Mouse (Mus musculus) embryonic facial prominence, embryonic 11.5 days (tissue): ENCODE measurements at regions not wholly inside any gene's neighbourhood (a gene's known extent, or its start where the extent isn't known, plus 50 kb on each side); places are given as distances from the start of the nearest gene placed in this dataset.

ENCODE experiments used
- ATAC-seq: fragments of 200-750 bp; cut with Nextera tagmentation; replicated peaks from 2 replicates; pipeline ENCODE4 v1.8.0; 2017; ENCODE audit warnings: low read depth; ENCODE audit not compliant: insufficient number of reproducible peaks, low FRiP score, low TSS enrichment
- DNase-seq: peaks from one replicate; pipeline ENCODE4 v3.0.0-alpha.2; 2015; ENCODE audit warnings: low spot score
- H3K27ac ChIP-seq: fragments of 300-500 bp; sonication (generic); replicated peaks from 2 replicates; pipeline ENCODE4 v1.5.1; 2014; ENCODE audit warnings: mild to moderate bottlenecking, low read depth, low read length, control low read depth
- H3K27me3 ChIP-seq: fragments of 300-500 bp; sonication (generic); 2 replicates; pipeline ENCODE4 v1.6.1; 2014; ENCODE audit warnings: mild to moderate bottlenecking, low read length, moderate library complexity, mixed read lengths; ENCODE audit not compliant: control insufficient read depth, insufficient read depth
- H3K36me3 ChIP-seq: fragments of 300-500 bp; sonication (generic); replicated peaks from 2 replicates; pipeline ENCODE4 v1.6.1; 2014; ENCODE audit warnings: low read depth, mild to moderate bottlenecking, low read length, moderate library complexity, mixed read lengths; ENCODE audit not compliant: control insufficient read depth, insufficient read depth
- H3K4me1 ChIP-seq: fragments of 300-500 bp; sonication (generic); 2 replicates; pipeline ENCODE4 v1.6.1; 2014; ENCODE audit warnings: low read length, mixed read lengths; ENCODE audit not compliant: control insufficient read depth, insufficient read depth
- H3K4me2 ChIP-seq: fragments of 300-500 bp; sonication (generic); 2 replicates; pipeline ENCODE4 v1.6.1; 2014; ENCODE audit warnings: low read depth, mild to moderate bottlenecking, control low read depth, low read length, moderate library complexity
- H3K4me3 ChIP-seq: fragments of 300-500 bp; sonication (generic); 2 replicates; pipeline ENCODE4 v1.5.1; 2014; ENCODE audit warnings: low read depth, low read length, control low read depth
- H3K9ac ChIP-seq: fragments of 300-500 bp; sonication (generic); replicated peaks from 2 replicates; pipeline ENCODE4 v1.6.1; 2014; ENCODE audit warnings: mild to moderate bottlenecking, control low read depth, low read length
- H3K9me3 ChIP-seq: fragments of 300-500 bp; sonication (generic); replicated peaks from 2 replicates; pipeline ENCODE4 v1.6.1; 2016; ENCODE audit warnings: mild to moderate bottlenecking, low read length, inconsistent platforms, mixed read lengths; ENCODE audit not compliant: control insufficient read depth
- WGBS: fragments of 180-500 bp; shearing (Covaris S2); extraction: QIAGEN DNeasy Blood & Tissue Kit; methylation state at CpG from one replicate; pipeline ENCODE4 v1.1.7; 2014; 5-methylcytosine and 5-hydroxymethylcytosine counted together

DNA sequence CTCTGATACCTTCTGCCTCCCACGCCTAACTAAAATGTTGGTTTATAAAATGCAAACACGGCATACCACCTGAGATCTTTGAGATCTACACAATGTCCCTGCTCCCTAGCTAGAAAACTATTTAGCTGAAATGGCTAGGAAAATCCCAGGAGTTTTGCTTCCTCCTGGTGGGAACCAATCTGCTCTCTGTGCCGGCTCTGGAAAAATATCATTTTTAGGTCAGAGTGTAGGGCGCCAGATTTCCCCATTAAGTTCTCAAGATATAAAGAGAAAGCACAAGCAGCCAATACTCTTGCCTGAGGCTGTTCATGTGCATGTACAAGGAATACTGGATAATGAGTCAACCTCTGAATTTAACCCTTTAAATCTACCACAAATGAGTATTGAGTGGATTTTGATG is 301.0 kb downstream of the 9330182O14Rik start:
- H3K27me3 ChIP-seq: no peaks in the 10 kb centered on the region
- no peak overlapping the region for H3K27ac ChIP-seq
- 86% methylated on average over 4 of the region's 4 CpGs for WGBS
- no peaks in the 10 kb centered on the region for H3K4me1 ChIP-seq
- ATAC-seq: no peak
- H3K4me3 ChIP-seq: no peak overlapping the region
- no peak overlapping the region for H3K4me2 ChIP-seq
- no peak for DNase-seq
- H3K9me3 ChIP-seq: no peaks in the 10 kb centered on the region
- H3K36me3 ChIP-seq: no peaks in the 10 kb centered on the region
- no peak overlapping the region for H3K9ac ChIP-seq

DNA sequence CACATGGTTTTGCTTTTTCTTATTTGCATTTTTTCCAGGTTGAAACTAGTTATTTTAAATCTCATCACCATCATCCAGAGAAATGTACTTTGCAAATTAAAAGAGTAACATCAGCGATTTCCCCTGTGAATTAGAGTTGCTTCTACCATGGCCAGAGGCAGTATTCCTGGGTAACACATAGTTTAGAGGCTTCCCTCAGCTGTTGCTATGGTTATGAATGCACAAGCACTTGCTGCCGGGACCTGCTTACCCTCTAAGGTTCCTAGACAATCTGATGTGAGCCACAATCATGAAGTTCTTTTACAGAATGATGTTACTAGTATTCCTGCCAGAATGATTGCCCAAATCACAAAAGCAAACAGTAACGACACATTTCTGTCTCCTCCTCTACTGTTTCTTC is 302.5 kb downstream of the 9330182O14Rik start:
- no peak for ATAC-seq
- H3K36me3 ChIP-seq: no peaks in the 10 kb centered on the region
- H3K27me3 ChIP-seq: no peaks in the 10 kb centered on the region
- H3K4me2 ChIP-seq: no peak overlapping the region
- no peak overlapping the region for H3K9ac ChIP-seq
- H3K27ac ChIP-seq: no peak overlapping the region
- DNase-seq: no peak
- no peaks in the 10 kb centered on the region for H3K4me1 ChIP-seq
- no peak overlapping the region for H3K4me3 ChIP-seq
- 47% methylated on average over 3 of the region's 3 CpGs for WGBS
- no peaks in the 10 kb centered on the region for H3K9me3 ChIP-seq

DNA sequence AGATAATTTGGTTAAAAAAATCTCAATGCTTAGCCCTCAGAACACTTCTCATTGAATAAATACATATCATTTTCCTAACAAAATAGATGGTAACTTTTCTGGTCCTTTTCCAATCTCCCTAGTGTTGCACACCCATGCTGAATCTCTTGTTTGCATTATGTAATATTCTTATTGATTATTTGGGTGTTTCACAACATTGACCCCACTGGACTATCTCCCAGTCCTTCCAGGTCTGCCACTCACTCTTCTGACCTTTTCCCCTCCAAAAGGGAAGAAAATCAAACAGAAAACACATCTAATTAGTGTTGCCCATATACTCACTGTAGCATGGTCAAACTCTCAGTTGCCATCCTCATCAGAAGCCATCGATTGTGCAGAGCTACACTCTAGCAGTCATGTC is 305.7 kb downstream of the 9330182O14Rik start:
- no peaks in the 10 kb centered on the region for H3K36me3 ChIP-seq
- no peak overlapping the region for H3K4me3 ChIP-seq
- H3K9ac ChIP-seq: no peak overlapping the region
- no peak overlapping the region for H3K4me2 ChIP-seq
- DNase-seq (no peak), ATAC-seq (no peak)
- no peaks in the 10 kb centered on the region for H3K27me3 ChIP-seq
- H3K9me3 ChIP-seq: no peaks in the 10 kb centered on the region
- WGBS: 93% methylated on average over 1 of the region's 1 CpGs
- H3K4me1 ChIP-seq: no peaks in the 10 kb centered on the region
- no peak overlapping the region for H3K27ac ChIP-seq

DNA sequence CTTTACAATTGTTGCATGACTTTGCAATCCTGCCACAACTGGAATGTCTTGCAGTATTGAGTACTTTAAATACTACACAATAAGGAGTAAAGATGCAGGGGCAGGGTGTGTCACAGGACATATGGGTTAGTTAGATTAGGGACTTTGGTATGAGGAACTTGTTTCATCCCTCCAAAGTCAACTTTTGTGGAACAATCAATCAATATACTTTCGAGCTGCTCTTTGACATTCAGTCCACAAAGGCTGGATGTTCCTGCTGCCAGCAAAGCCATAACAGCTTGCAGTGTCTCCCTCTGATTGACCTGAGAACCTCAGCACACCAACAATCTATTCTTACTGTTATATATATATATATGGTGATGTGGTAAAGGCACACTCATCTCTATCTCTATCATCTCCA is 314.5 kb downstream of the 9330182O14Rik start:
- WGBS: 81% methylated on average over 1 of the region's 1 CpGs
- ATAC-seq: no peak
- Histone ChIP-seq H3K9ac (no peak overlapping the region), H3K4me3 (no peak overlapping the region), H3K36me3 (no peaks in the 10 kb centered on the region), H3K27me3 (no peaks in the 10 kb centered on the region), H3K9me3 (no peaks in the 10 kb centered on the region), H3K4me1 (no peaks in the 10 kb centered on the region), H3K27ac (no peak overlapping the region), H3K4me2 (no peak overlapping the region)
- DNase-seq: no peak

DNA sequence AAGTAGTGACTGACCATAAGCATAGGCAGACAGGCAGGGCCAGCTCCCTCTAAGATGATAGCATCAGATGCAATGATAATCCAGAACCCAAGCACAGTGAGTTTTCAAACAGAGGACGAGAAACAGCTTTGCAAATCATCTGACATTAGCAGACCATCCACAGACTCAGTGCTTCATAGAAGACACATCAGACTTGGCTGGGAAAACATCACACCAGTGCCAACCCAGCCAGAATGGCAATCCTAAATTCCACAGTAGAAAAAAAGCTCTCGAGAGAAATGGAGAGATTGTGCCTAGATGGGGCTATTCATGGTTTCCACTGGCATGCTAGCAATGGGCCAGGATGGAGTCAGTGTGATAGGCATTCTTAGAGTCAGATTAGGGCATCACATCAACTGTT is 319.1 kb downstream of the 9330182O14Rik start:
- no peaks in the 10 kb centered on the region for H3K36me3 ChIP-seq
- no peak overlapping the region for H3K4me3 ChIP-seq
- no peak overlapping the region for H3K4me2 ChIP-seq
- H3K9ac ChIP-seq: no peak overlapping the region
- DNase-seq (no peak), ATAC-seq (no peak)
- no peaks in the 10 kb centered on the region for H3K9me3 ChIP-seq
- WGBS: 71% methylated on average over 2 of the region's 2 CpGs
- no peak overlapping the region for H3K27ac ChIP-seq
- H3K27me3 ChIP-seq: no peaks in the 10 kb centered on the region
- H3K4me1 ChIP-seq: no peaks in the 10 kb centered on the region

DNA sequence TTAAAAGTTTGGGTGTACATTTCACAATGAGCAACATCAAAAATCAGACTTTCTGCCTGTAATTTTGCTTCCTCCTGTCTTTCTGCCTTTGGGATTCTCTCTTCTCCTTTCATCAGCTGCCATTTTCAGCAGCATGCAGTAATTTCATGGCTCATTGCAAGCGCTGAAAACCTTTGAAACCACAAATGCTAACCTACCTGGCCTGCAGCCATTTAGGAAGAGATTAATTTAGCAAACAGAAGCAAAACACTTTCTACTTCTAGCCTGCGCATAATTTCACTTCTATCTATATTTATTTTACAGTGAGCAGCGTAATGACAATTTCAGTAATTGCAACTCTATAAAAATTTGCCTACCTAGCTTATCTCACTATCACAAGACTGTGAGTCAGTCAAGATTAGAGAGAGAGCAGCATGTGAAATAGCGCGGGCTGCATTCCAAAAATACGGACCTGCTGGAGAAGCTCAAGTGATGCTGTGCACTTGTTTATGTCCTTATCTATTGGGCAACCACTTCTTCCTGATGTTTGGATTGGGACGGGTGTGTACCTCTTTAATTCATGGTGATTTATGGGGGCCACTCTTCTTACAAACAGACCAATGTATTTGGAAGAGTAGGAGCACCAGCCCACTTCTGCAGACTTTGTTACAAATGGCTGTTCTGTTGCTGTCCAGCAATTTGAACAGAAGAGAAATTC is 341.6 kb downstream of the 9330182O14Rik start:
- ATAC-seq: no peak
- Histone ChIP-seq H3K4me1 (no peaks in the 10 kb centered on the region), H3K4me2 (no peak overlapping the region), H3K27me3 (no peaks in the 10 kb centered on the region), H3K4me3 (no peak overlapping the region), H3K36me3 (no peaks in the 10 kb centered on the region), H3K9me3 (no peaks in the 10 kb centered on the region), H3K27ac (no peak overlapping the region), H3K9ac (no peak overlapping the region)
- DNase-seq: no peak
- WGBS: 79% methylated on average over 7 of the region's 7 CpGs

DNA sequence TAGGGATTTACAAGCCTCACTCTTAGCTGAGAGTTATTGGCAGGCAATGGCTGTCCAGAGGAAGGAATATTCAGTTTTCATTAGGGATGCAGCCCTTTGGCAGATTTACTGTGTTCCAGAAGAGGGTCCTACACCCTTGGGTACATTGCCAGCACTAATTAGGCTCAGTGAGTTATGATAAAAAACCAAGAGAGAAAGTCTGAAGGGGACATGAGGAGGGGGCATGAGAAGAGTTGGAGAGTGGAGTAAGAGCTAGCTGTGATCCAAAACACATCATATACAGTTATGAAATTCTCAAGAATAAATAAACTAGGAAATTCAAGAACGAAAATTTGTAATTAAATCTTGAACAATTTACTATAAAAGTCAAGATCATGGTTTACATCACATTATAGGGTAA is 346.2 kb downstream of the 9330182O14Rik start:
- Histone ChIP-seq H3K4me1 (no peaks in the 10 kb centered on the region), H3K4me2 (no peak overlapping the region), H3K4me3 (no peak overlapping the region), H3K27ac (no peak overlapping the region), H3K36me3 (no peaks in the 10 kb centered on the region), H3K27me3 (no peaks in the 10 kb centered on the region), H3K9ac (no peak overlapping the region), H3K9me3 (no peaks in the 10 kb centered on the region)
- 68% methylated on average over 1 of the region's 1 CpGs for WGBS
- no peak for ATAC-seq
- no peak for DNase-seq

DNA sequence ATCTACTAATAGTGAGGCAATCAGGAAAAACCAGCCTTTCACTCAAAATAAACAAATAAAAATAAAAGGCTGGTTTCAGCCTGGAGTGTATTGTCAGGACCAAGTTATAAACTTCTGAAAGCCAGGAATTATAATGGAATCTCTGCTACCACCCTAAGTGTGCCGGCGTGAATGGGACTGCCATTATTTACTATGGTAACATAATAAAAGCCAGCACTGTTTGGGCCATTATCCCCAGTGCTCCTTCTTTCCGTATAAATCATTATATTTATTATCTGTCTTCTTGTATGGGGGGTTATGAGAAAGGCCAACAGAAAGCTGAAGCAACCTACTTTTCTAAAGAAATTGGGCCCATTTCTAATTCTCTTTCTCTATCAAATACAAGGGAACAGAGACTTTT is 347.1 kb downstream of the 9330182O14Rik start:
- Histone ChIP-seq H3K27ac (no peak overlapping the region), H3K27me3 (no peaks in the 10 kb centered on the region), H3K4me1 (no peaks in the 10 kb centered on the region), H3K4me2 (no peak overlapping the region), H3K36me3 (no peaks in the 10 kb centered on the region), H3K4me3 (no peak overlapping the region), H3K9ac (no peak overlapping the region), H3K9me3 (no peaks in the 10 kb centered on the region)
- DNase-seq (no peak), ATAC-seq (no peak)
- 72% methylated on average over 3 of the region's 3 CpGs for WGBS
